Mouse (Mus musculus) layer of hippocampus, adult 9-10 months (tissue): Measurements from ENCODE around the gene Nr2c1.

Source experiments
- DNase-seq: peaks from one replicate; pipeline ENCODE4 v3.0.0; 2022; ENCODE audit warnings: low spot score

The Nr2c1 gene

DNA sequence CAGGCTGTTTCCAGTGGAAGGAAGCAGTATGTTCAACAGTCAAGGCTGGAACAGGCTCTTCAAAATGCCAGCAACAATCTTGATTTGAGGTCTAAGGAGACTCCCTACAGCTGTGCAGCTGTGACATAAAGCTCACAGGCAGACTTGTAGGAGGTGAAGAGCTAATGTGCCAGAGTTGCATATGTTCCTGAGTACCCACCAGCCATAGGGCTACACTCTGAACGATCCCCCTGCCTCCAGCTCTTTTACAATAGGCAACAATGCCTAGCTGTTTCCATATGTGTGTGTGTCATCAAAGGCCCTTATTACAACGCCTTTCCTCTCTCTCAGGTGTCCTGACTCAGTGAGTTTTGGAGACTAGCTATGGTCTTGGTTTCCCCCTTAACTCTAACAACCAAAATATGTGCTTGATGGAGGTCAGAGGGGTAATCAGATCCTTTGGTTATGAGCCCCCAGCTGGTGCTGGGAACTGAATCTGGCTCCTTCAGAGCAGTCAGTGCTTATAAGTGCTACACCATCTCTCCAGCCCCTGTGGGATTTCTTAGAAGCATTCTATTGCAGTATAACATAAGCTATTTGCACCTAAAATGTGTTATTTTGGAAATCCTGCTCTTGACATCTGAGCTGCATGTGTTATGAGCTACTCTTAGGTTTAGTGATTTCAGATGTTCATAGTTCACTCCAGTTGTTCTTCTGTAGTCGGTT is 7.4 kb upstream of the Nr2c1 start:
- DNase-seq, result no peak

DNA sequence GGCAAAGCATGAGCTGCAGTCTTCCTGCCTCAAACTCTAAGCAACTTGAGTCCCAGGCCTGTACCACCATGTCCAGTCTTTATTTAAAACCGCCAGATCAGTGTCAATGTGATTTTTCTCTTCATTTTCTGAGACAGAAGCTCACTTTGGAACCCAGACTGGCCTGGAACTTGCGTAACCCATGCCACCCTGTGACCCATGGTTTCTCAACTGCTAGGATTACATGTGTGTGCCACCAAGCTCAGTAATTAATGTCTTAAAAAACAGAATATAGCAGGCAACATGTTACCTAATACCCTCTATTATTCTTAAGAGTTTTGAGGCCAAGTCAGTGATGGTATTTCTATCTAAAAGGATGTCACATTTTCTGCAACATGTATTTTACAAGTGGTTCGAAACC is 5.4 kb upstream of the Nr2c1 start:
- DNase-seq, result no peak

DNA sequence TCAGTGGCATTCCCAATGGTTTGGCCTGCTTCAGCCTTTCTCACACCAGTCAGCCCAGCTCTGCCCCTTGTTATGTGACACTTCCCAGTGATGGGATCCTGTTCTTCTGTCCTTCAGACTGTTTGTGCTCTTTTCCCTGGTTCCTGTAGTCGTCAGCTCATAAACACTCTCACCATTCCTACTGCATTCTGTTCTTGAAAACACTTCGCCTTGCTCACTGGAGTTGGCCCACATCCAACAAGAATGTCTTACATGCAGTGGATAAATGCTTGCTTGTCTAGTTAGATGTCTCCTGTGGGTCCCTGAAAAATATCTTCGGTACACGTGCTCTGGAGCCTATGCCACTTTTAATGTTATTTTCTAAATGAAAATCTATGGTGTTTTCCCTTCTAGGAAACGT is 3.2 kb upstream of the Nr2c1 start:
- DNase-seq, result no peak

DNA sequence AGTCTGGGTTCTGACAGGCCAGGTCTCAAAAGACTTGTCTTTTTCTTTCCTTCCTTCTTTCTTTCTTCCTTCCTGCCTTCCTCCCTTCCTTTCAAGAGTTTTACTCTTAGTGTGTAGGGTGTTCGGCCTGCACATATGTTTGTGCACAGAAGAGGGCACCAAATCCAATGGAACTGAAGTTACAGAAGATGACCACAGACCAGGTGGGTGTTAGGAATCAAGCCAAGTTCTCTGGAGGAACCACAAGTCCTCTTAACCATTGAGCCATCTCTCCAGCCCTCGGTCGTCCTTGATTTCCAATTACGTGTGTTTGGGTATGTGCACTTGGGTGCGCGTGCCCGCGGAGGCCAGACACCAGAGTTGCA is 450 bp upstream of the Nr2c1 start:
- DNase-seq, result no peak

DNA sequence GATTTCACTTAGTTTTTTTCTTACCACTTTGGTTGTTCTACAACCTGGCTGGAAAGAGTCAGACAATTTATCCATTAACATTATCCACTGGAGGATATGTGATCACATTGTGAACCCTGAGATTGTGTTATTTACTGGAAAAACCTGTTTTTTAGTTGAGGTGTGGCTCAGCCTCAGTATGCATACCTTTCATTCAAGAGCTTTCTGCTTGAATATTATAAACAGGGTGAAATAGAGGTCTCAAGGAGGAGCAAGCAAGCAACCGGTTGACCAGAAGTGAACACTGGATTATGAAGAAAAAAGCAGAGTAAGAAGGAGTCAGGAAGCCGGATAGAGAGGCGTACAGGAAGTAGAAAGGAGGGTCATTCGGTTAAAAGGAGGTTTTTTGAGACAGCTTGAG is 3.7 kb downstream of the Nr2c1 start:
- no peak for DNase-seq

DNA sequence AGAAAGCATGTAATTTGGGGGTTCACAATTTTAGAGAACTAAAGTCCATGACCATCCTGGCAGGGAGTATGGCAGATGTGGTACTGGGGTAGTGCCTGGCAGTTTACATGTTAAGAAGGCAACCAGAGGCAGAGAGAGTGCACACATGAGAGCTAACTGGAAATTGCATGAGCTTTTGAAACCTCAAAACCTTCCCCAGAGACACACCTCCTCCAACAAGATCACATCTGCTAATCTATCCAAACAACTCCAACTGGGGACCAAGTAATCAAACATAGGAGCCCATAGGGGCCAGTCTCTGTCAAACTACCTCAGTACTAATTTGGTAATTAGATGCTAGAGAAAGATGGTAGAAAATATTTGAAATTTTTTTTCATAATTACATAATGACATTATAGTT is 6.0 kb downstream of the Nr2c1 start:
- DNase-seq, result no peak

DNA sequence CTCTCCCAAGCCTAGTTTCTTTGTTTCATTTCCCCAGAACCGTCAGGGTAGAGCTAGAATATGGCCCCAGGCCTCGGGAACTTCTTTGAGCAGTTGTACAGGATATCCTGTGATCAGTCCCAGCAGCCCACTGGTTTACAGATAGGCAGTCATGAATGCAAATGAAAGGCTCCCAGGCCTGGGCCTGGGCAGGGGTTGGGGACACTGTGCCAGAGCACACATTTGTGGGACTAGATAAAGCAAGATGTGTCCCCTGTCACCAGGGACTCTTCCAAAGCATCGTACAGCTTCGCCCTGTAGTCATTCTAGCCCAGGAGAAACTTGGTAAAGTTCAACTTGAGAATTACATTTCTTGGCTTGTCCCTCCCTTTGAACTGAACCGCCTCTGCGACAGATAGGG is 11.1 kb downstream of the Nr2c1 start:
- DNase-seq, result no peak

DNA sequence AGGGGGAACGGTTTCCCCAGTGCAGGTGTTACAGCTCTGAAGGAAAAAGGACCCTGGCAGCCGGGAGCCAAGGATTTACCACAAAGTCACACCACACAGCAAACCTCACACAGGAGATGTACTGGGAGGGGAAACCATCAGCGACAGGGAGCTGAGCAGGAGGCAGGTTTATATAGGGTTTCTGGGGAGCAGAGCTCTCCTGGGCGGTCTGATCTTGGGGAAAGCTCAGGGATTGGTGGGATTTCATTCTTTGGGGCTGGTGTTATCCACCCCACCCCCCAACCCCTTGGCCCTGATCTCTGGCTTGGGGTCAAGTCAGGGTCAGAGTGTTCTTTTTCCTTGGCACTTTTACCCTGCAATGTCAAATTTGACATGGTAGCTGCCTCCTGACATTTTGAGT is 11.6 kb downstream of the Nr2c1 start:
- DNase-seq, result no peak

DNA sequence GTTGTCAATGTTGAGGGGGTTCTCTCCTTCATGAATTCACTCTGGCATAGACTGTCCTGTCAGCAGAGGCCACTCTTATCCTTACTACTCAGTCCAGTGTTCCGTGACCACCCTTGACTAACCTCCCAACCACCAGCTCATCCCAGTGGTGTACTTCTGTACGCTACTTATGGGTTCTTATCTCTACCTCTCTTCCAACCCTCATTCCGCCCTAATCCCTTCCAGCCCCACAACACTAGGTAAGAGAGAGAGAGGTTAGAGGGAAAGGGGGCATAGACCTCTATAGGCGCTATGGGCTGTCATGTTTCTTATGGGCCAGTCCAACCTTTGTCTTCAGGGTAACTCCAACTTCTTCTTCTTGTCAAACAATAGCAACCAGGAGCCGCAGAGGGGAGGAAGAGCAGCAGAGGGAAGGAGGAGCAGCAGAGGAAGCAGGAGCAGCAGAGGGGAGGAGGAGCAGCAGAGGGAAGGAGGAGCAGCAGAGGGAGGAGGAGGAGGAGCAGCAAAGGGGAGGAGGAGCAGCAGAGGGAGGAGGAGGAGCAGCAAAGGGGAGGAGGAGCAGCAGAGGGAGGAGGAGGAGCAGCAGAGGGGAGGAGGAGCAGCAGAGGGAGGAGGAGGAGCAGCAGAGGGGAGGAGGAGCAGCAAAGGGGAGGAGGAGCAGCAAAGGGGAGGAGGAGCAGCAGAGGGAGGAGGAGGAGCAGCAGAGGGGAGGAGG is 13.4 kb downstream of the Nr2c1 start:
- DNase-seq, result no peak

DNA sequence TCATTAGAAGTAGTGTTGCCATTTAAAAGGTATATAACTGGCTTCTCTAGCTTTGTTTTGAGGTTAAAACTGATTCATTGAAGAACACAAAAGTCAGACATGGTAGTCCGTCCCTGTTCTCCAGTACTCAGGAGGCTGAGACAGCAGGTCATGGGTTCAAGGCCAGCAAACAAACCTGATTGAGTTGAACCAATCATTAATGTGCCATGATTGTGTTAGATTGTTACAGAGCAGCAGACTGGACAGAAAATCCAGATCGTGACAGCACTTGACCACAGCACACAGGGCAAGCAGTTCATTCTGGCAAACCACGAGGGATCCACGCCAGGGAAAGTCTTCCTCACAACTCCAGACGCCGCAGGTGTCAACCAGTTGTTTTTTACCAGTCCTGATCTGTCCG is 14.2 kb downstream of the Nr2c1 start:
- DNase-seq, result no peak

DNA sequence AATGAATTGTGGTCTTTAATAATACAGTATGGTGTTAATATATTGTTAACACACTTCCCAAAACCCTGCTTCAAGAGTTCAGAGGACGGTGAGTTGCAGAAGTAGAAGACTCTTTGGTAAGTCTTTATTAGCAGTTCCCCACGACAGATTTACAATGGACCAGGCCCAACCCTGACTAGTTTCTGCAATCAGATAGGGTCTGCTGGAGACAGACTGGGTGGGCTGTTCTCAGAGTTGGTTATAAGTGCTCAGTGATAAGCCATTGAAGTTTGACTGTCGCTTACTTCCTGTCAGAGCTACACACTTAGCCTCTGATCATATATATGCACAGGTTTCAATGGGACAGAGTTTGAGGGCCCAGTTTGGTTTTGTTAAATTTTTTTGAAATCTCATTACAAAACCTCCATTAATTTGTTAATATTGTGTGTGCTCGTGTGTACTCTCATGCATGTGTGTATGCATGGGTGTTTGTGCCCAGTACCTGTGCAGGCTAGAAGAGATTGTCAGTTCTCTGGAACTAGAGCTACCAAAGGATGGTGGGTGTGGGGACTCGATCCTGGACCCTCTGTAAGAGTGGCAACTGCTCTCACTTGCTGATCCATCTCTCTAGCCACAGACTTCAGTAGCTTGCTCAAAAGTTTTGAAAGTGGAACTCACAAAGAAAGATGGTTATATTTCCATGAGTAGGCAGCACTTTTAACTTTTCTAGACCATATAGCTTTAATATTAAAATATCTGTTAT is 16.5 kb downstream of the Nr2c1 start:
- no peak for DNase-seq

DNA sequence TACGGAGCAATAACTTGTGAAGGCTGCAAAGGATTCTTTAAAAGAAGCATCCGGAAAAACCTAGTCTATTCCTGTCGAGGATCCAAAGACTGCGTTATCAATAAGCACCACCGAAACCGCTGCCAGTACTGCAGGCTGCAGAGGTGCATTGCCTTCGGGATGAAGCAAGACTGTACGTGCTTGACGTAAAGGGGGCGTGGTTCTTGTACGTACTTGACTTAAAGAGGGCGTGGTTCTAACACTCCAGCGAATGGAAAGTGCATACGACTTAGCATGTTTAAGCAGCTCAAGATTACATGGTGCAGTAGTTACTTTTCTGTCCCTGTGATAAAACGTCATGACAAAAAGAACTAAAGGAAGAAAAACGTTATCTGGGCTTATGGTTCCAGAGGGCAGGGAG is 17.6 kb downstream of the Nr2c1 start:
- no peak for DNase-seq

DNA sequence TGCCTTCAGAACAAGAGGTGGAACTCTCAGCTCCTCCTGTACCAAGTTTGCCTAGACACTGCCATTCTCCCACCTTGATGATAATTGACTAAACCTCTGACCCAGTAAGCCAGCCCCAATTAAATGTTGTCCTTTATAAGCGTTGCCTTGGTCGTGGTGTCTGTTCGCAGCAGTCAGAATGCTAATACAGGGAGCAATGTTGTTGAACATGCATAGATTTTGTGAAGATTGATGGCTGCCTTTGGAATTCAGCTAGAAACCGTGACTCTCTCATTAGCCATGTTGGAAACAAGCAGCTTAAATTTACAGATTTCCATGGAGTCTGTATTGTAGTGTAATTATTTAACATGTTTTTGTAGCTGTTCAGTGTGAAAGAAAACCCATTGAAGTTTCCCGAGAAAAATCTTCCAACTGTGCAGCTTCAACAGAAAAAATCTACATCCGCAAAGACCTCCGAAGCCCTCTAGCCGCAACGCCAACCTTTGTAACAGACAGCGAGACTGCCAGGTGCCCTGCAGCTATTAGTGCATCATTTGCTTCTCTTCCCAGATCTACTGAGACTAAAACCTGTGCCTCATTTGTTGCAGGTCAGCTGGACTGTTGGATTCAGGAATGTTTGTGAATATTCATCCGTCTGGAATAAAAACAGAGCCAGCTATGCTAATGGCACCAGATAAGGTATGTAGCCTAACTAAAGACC is 19.4 kb downstream of the Nr2c1 start:
- DNase-seq, result no peak

DNA sequence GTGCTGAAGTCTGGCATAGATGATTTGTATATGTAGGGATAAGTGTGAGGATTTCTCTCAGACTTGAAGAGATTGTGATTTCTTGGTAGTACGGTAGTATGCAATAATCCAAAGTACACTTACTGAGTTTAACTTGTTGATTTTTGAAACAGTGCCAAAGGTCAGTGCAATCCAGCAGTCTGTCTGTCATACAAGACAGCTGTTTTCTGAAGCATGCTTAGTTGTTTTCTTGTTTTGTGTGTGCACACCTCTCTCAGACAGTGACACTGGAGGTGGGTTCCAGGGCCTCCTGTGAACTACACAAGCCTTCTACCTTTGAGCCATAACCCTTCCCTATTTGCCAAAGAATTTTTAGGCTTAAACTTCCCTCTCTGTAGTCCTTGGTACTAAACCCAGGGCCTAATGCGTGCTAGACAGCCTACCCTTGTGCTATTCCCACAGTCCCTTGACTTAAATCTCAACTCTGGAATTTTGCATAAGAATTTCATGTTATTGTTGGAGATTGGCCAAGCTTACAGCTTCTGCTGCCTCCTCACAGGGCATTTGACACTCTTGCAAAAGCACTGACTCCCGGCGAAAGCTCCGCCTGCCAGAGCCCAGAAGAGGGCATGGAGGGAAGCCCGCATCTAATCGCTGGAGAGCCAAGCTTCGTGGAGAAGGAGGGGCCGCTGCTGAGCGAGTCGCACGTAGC is 23.8 kb downstream of the Nr2c1 start:
- no peak for DNase-seq

DNA sequence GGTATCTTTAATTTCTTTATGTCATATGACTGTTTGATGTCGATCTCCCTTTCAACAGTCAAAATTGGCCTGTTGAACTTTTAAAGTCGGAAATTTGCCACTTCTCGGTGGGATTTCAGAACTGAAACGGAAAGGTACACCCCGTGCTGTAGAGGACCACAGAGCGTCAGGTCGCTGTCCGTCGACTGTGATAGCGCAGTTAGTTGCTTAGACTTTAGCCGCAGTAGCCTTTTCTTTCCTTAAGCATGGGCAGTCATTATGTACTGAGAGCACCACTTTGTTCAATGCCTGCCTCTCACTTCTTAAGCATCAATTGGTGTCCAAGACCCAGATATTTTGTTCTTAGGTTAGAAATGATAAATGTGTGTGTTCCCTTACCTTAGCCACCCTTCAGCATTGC is 24.3 kb downstream of the Nr2c1 start:
- DNase-seq, result no peak

DNA sequence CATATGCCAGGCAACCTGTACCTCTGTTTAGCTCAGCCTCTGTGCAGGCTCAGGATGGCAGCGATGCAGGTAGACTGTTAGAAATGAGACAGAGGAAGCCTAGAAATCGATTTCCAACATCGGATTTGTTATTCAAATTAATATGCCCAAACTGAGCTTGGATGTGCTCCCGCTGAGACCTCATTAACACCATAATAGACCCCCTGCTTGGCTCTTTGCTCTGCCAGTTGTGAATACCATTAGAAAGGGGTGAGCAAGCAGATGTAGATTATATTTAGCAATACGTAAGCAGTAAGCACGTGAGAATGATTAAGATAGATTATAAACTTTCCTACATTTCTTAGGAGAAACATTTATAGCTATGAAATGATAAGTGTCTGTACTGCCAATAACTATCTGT is 24.9 kb downstream of the Nr2c1 start:
- no peak for DNase-seq

DNA sequence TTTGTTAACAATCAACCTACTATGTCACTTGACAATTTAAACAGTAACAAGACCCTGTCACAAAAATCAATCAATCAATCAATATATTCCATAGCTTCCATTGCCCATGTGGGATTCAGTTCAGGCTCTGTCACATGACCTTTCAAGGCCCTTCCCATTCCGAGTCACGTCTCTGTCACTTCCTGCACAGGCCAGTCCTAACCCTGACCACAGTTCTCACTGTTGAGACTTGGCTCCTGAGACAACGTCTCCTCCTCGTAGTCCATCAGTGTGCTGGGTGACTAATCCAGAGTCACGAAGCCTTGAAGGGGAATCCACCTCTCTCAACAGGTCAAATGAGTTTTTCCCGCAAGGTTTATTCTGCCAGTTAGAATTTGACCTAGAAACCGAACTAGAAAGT is 26.8 kb downstream of the Nr2c1 start:
- no peak for DNase-seq

DNA sequence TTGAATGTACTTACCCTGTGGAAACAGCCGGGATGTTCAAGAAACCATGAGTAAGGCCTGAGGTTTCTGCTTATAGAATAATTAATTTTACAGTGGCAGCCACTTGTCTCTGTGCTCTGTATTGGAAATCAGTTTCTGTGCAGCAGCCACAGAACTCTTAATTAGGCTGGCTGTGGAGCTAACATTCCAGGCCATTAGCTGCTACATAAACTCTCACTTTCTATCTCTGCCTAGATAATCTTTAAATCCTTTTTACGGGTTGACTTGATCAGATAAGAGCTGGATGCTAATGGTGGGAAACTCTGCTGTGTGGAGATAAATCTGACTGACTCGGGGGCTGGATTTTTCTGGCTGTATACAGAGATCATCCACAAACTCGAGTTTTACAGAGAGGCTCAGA is 35.4 kb downstream of the Nr2c1 start:
- no peak for DNase-seq

DNA sequence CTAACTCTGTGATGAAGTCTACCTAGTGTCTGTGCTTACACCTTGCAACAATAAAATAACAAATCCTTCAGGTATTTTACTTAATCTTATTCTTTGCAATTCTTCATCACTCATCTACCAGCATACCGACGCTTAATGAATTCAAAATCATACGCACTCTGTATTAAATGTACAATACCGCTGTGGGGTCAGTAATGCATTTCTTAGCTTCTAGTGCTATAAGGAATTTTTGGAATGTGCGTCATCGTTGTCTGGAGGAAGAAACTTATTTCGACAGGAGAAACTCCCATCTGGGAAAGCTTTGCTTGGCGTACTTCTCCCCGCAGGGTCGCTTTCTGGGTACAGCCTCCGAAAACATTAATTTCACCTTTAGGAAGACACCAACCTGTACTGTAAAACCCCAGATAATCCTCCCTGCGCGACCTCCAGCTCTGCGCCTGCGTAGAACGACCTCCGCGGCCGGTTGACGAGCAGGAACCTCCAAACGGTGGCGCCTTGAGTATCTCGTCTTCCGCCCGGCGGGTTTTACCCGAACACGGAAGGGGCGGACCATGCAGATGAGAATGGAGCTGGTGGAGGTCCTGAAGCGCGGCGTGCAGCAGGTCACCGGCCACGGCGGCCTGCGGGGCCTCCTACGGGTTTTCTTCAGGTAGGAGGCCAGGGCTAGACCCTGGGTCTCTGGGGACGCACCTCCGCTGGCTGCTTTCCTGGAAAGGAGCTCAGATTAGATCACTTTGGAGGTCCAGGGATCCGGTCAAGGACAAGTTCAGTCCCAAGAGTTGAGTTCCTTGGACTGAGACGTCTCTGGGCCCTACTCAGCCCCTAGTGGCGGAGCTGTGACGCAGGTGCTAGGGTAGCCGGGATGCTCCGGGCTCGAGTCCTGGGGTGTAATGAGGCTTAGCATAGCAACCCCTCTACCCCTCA is 50.9 kb downstream of the Nr2c1 start, which contains the start of gene Ndufa12:
Ndufa12 (plus strand) TSS at position 239 of the 924 bp plus-strand sequence.
- peak; percentile 91 for DNase-seq

DNA sequence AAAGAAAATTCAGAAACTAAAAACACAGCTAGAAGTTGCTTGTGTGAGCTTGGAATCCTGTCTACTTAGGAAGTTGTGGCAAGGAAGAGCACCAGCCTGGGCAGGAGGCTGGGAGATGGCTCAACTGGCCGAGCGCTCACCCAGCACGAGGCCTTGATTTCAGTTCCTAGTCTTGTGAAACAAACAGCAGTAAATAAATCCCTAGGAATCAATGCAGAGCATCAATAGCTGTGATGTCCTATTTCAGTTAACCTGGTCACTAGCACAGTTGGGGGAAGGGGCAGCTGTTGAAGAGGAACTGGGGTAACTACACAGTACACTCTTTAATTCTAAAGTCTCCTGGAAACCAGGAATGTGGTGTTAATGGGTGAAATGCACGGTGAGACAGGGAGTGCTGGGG is 57.1 kb downstream of the Nr2c1 start:
- DNase-seq, result no peak
